8 mouse cellular contexts compared by ENCODE assay signal in genomic region chr8:88361708-88362428, GRCm38 (mm10). TPM values are rescaled to one million over a fixed set of nuclear protein-coding genes. Genes with fewer than 3 reads are reported as not detected.
A peak's percentile ranks its signal among the peaks of the same experiment; 100 is the strongest.
DNase-seq lines count a peak whose midpoint lies in the region; ATAC-seq and TF ChIP-seq lines count a peak whose summit lies in the region.

TSS of gene Brd7 (minus strand) at chr8:88362194.

- peak within 1 kb of the TSS; percentile 90 for H3K4me2 ChIP-seq in lung, embryonic 16.5 days (ENCODE audit: low read depth, low read length)

- peak; percentile 94 for TF ChIP-seq CTCF in thymus, adult 2 months (IDR thresholded peaks at IDR 0.05; ENCODE audit: borderline replicate concordance, control insufficient read depth, extremely low read depth, insufficient read depth, low read length, poor library complexity)

- 0 out of 2 replicates have a peak, but pooled peaks have one; percentile 16 for TF ChIP-seq POLR2A in thymus, adult 2 months (IDR thresholded peaks at IDR 0.05; ENCODE audit: control insufficient read depth, extremely low read depth, insufficient read depth, low read length, poor library complexity)

- peak within 1 kb of the TSS; percentile 87 for H3K27ac ChIP-seq in lung, embryonic 16.5 days (ENCODE audit: low read length)
- H3K27ac ChIP-seq in thymus, adult 2 months (ENCODE audit: control insufficient read depth, insufficient read depth, low read length), result peak within 1 kb of the TSS; percentile 36

- WGBS in lung, embryonic 16.5 days, result under 1% methylated on average over 50 of the region's 91 CpGs
- WGBS in thymus, adult 2 months, result under 1% methylated on average over 91 of the region's 91 CpGs

- peak within 1 kb of the TSS; percentile 100 for H3K9ac ChIP-seq in lung, embryonic 16.5 days (ENCODE audit: low read length)

- peaks cover 17% of the 10 kb centered on the region for H3K36me3 ChIP-seq in lung, embryonic 16.5 days (ENCODE audit: control insufficient read depth, insufficient read depth, low read length)
- peaks cover 24% of the 10 kb centered on the region for H3K36me3 ChIP-seq in thymus, adult 2 months (ENCODE audit: control insufficient read depth, insufficient read depth, low read length)

- peak; percentile 83 for ATAC-seq in frontal cortex, adult (ENCODE audit: low TSS enrichment)
- peak; percentile 43 to 64; a peak in 3 of 4 replicates for ATAC-seq in hematopoietic stem cell, adult 5-6 weeks (replicated peaks in 1 of 2; ENCODE audit: insufficient read depth in 1 of 2, low FRiP score in 2 of 2, low TSS enrichment in 1 of 2, low read depth in 1 of 2, poor library complexity in 2 of 2, severe bottlenecking in 2 of 2)
- peak; percentile 90 for ATAC-seq in lung, embryonic 16.5 days (ENCODE audit: low read depth)

- peaks cover 26% of the 10 kb centered on the region for H3K4me1 ChIP-seq in lung, embryonic 16.5 days (replicated peaks; ENCODE audit: control insufficient read depth, insufficient read depth, low read length)
- H3K4me1 ChIP-seq in thymus, adult 2 months (replicated peaks; ENCODE audit: control insufficient read depth, insufficient read depth, low read length), result peaks cover 10% of the 10 kb centered on the region

- H3K27me3 ChIP-seq in lung, embryonic 16.5 days (ENCODE audit: control insufficient read depth, insufficient read depth, low read depth, low read length), result no peaks in the 10 kb centered on the region
- H3K27me3 ChIP-seq in thymus, adult 2 months (ENCODE audit: control insufficient read depth, insufficient read depth, low read length), result no peaks in the 10 kb centered on the region

- H3K9me3 ChIP-seq in lung, embryonic 16.5 days (ENCODE audit: control insufficient read depth, low read length), result no peaks in the 10 kb centered on the region

- peak; percentile 26 for DNase-seq in MEL-GATA-1-ER (ENCODE audit: extremely low read depth, low read depth)
- DNase-seq in cerebellum, adult 8-10 months, result peak; percentile 86
- DNase-seq in layer of hippocampus, adult 9-10 months (ENCODE audit: low spot score), result peak; percentile 50
- peak; percentile 65 for DNase-seq in ovary, adult 18-20 months (ENCODE audit: low spot score)
- peak; percentile 83 for DNase-seq in thymus, adult 2 months

- H3K4me3 ChIP-seq in lung, embryonic 16.5 days (ENCODE audit: low read length), result peak within 1 kb of the TSS; percentile 99
- H3K4me3 ChIP-seq in thymus, adult 2 months (ENCODE audit: control insufficient read depth, insufficient read depth, low read length), result peak within 1 kb of the TSS; percentile 87

RNA-seq across cellular contexts. Expression of gene Brd7, which starts in this region (rescaled TPM):
- 53.3 and 67.8 TPM in 2 replicates for total RNA-seq in hematopoietic stem cell, adult 5-6 weeks (2017)
- polyA plus RNA-seq in lung, embryonic 16.5 days (2015; fragmentation: Nextera tagmentation; extraction: Ambion mirVana), result 56.0 and 70.7 TPM in 2 replicates
- polyA plus RNA-seq in thymus, adult 2 months (2012; rRNA removed), result 27.9 and 34.6 TPM in 2 replicates

Comparison
In these comparisons a context has a peak if more than half of its experiments do, and no peak if none do; other contexts are left out.
1. Peak in every context shown above with its lines: DNase-seq, ATAC-seq, H3K4me3 ChIP-seq and H3K27ac ChIP-seq.
2. DNase-seq: peak in every context shown above with its lines; median percentile 86 in cerebellum, adult 8-10 months; 83 in thymus, adult 2 months; 65 in ovary, adult 18-20 months; 50 in layer of hippocampus, adult 9-10 months; 26 in MEL-GATA-1-ER.